In the genomic region with DNA sequence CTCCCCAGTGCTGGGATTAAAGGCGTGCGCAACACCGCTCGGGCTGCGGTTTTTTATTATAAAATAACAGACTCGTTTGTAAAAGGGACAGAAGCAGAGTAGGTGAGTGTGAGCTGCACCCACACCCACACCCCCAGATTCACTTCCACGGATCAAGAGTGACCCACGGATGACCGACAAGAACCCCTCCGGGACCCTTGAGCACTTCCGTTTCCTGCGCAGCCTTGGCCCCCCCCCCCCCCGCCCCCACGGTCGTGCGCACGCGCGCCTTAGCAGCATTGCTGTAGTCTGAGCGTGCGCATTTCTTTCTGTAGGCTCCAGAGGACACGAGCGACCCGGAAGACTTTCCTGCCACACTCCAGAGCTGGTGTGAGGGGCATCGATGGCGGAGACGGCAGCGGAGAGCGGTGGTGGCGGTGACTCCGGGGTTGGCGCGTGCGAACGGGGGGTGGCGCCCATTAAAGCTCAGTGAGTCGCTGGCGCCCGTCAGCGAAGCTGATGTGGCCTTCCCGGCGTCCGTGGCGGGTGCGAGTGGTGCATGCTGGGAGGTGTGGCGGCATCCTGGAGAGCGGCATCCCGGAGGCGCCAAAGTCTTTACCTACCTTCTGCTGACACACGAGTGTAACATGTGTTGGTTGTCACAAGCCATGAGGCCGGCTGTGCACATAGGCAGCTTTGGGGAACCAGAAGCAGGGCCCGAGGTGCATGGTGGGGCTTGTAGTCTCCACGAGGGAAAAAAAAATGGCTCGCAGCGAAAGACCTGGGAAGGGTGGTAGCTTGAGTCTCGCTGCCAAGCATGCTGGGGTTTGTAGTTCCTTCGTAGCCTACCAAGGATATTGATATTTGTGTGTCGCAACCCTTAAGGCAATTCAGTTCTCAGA, we compare ENCODE assay signal across 8 mouse cellular contexts. TPM values are rescaled to one million over a fixed set of nuclear protein-coding genes. Genes with fewer than 3 reads are reported as not detected.
DNase-seq lines count a peak whose midpoint lies in the region; ATAC-seq and TF ChIP-seq lines count a peak whose summit lies in the region.

Dus3l (plus strand) TSS at position 284 of the 881 bp plus-strand sequence.

- intact Hi-C loops in left cerebral cortex, adult 2 months (cut with DNase I), result loop anchor here (5.0 kb wide), 2 partner anchors 92 to 152 kb away; partner anchors contain the start of genes Ranbp3 and Rpl36

- peak within 1 kb of the TSS; percentile 83 for H3K4me3 ChIP-seq in hindbrain, embryonic 16.5 days (ENCODE audit: low read length)
- peak within 1 kb of the TSS; percentile 53 for H3K4me3 ChIP-seq in left cerebral cortex, adult 2 months

- ATAC-seq in hindbrain, embryonic 16.5 days, result peak; percentile 84
- ATAC-seq in megakaryocyte, adult 5-6 weeks (ENCODE audit: poor library complexity, severe bottlenecking), result peak; percentile 77

- H3K36me3 ChIP-seq in hindbrain, embryonic 16.5 days (ENCODE audit: control insufficient read depth, insufficient read depth, low read length), result peaks cover 29% of the 10 kb centered on the region

- H3K9me3 ChIP-seq in hindbrain, embryonic 16.5 days (ENCODE audit: control insufficient read depth, low read length), result no peaks in the 10 kb centered on the region

- H3K27me3 ChIP-seq in hindbrain, embryonic 16.5 days (replicated peaks; ENCODE audit: control insufficient read depth, insufficient read depth, low read length), result 0 out of 2 replicates have a peak, but pooled peaks cover 2% of the 10 kb centered on the region

- H3K4me2 ChIP-seq in hindbrain, embryonic 16.5 days (ENCODE audit: low read length), result peak within 1 kb of the TSS; percentile 82

- peak within 1 kb of the TSS; percentile 98 for H3K27ac ChIP-seq in hindbrain, embryonic 16.5 days (ENCODE audit: low read depth, low read length)
- H3K27ac ChIP-seq in left cerebral cortex, adult 2 months, result peak within 1 kb of the TSS; percentile 97

- no peak for TF ChIP-seq CTCF in left cerebral cortex, adult 2 months (IDR thresholded peaks at IDR 0.05)

- H3K9ac ChIP-seq in hindbrain, embryonic 16.5 days (ENCODE audit: low read depth, low read length), result peak within 1 kb of the TSS; percentile 89

- H3K4me1 ChIP-seq in hindbrain, embryonic 16.5 days (ENCODE audit: control insufficient read depth, insufficient read depth, low read depth, low read length), result peaks cover 19% of the 10 kb centered on the region

- DNase-seq in T-cell, adult 2 months (ENCODE audit: low spot score), result peak; percentile 89
- DNase-seq in cerebellum, postnatal 4 days (ENCODE audit: low spot score in 2 of 2), result peak; percentile 65 to 81
- peak; percentile 92 for DNase-seq in gastrocnemius, adult 18-20 months (ENCODE audit: low spot score)
- peak; percentile 83 to 86 for DNase-seq in left cerebral cortex, adult 2 months (ENCODE audit: extremely low spot score in 1 of 2, low spot score in 2 of 2)
- DNase-seq in right cerebral cortex, adult 2 months (ENCODE audit: low spot score in 2 of 2), result peak; percentile 84 to 93
- peak; percentile 87 for DNase-seq in urinary bladder, postnatal 14 days (ENCODE audit: low spot score)

- under 1% methylated on average over 54 of the region's 58 CpGs for WGBS in hindbrain, embryonic 16.5 days

RNA-seq across cellular contexts. Expression of gene Dus3l, which starts in this region (rescaled TPM):
- 10 to 100 TPM; 14.4 to 14.9 TPM for total RNA-seq in gastrocnemius, adult 18-20 months (2021)
- 97.3 and 99.9 TPM in 2 replicates for polyA plus RNA-seq in hindbrain, embryonic 16.5 days (2015; fragmentation: Nextera tagmentation; extraction: Ambion mirVana)
- total RNA-seq in left cerebral cortex, adult 2 months (2021), result 10 to 100 TPM; 69.0 to 73.5 TPM
- 8.4 and 8.7 TPM in 2 replicates for total RNA-seq in megakaryocyte, adult 5-6 weeks (2015)
- total RNA-seq in megakaryocyte, adult 5-6 weeks (2017), result 10.5 and 14.6 TPM in 2 replicates

Comparison
In these comparisons a context has a peak if more than half of its experiments do, and no peak if none do; other contexts are left out.
1. Peak in every context shown above with its lines: DNase-seq, ATAC-seq, H3K4me3 ChIP-seq and H3K27ac ChIP-seq.
2. RNA of gene Dus3l (total RNA-seq): 69.0 to 73.5 TPM in left cerebral cortex, adult 2 months; 14.4 to 14.9 TPM in gastrocnemius, adult 18-20 months and 8.4 to 14.6 TPM in megakaryocyte, adult 5-6 weeks; every median in the first group is over 4 times any median in the second.